Mouse (Mus musculus): ENCODE measurements at regions not wholly inside any gene's neighbourhood (a gene's known extent, or its start where the extent isn't known, plus 50 kb on each side); places are given as distances from the start of the nearest gene placed in this dataset.
"Not testable (repeated sequence)": the region's sequence is repeated elsewhere in the genome, so short reads cannot be mapped to it uniquely, and the experiment has no call there.

DNA sequence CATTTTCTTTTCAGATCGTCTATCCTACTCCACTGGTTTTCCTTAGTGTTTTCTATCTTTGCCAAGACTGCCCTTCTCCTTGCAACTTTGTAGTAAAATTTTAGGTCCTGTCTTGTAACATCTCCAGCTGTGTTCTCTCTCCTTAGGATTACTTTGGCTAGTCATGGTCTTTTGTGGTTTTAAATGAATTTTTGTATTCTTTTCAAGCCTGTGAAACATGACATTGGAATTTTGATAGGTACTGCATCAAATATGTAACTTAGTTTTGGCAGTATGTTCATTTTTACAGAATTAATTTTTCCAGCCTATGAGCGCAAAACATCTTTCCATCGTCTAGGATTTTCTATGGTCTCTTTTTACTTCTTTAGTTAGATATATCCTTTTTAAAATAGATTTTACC is 88.6 kb upstream of the Gm5148 start:
- no peak for DNase-seq

DNA sequence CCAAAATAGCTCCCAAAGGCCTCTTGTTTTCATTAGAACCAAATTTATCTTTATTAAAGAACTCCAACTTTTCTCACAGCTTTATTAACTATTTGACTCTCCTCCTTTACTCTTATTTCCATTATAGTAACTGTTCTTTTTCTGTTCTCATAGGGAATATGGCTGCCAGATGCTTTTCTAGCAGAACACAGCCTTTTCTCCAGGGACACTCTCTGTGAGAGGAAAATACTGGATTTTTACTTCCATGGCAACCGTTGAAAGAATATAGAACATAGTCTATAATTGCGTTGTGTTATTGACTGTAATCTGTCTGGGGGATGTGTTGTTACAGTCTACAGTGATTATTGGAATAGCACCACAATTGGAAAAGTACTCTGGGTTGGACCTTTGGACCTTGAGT is 87.1 kb upstream of the Gm5148 start:
- DNase-seq, result no peak

DNA sequence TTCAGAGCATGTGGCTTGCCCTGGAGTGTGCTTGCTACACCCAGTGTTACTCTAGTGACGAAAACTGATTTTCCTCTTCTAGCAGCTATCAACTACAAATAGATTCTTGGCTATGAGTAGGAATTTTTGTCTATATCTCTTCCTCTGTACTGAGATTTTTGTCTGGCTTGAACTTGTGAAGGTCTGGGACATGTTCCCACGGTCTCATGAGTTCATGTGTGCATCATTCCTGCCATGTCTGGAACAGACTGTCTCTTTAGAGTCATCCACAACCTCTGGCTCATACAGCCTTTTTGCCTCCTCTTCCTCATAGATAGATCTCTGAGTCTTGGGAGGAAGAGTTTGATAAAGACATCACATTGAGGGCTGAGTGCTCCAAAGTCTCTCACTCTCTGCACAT is 86.5 kb upstream of the Gm5148 start:
- no peak for DNase-seq

DNA sequence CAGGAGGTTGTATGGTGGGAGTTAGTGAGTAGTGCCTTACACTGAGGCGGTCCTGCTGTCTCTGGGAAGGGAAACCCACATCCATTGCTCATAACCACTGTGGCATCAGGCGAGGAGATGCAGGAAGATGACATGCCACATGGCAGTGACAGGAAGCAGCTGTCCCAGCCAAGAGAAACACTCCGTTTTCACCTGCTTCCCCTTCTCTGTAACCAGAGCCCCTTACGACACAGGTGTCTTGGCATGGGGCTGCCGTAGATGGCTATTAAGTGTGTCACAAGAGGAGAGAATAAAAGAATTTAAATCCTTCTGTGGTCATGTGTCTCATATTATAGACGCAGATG is 81.5 kb upstream of the Gm5148 start:
- DNase-seq, result no peak

DNA sequence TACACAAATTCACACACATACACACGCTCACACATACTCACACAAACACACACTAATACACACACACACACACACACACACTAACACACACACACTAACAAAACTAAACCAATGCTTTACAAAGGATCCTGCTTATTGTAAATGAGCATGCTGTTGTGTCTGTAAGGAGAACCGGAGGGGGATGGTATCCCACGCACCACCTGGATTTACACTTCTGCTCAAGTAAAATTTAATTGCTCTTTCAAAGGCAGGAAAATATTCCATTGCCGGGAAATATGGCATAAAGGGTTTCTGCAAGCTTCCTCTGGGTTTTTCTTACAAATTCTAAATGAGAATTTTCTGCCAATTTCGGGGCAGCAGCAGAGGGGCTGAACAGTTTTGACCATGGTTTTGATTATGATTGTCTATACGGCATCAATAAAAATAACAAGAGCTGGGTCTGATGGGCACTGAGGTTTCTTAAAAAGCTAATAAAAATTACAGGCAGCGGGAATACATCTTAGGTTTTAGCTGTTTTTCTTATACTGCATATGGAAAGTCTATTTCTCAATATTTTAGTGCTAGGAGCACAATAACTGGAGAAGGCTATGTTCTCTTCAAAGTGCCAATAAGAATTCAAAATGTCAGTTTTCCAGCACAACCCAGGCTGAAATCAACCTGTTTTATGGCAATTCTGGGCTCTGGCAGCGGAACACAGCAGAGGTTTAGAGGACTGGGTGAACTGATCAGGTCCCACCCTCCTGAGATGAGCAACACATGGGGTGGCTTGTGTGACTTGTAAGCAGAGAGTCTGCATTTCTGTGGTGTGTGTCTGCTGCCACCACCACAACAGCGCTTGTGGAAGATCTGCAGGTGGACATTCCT is 80.9 kb upstream of the Gm5148 start:
- no peak for DNase-seq

DNA sequence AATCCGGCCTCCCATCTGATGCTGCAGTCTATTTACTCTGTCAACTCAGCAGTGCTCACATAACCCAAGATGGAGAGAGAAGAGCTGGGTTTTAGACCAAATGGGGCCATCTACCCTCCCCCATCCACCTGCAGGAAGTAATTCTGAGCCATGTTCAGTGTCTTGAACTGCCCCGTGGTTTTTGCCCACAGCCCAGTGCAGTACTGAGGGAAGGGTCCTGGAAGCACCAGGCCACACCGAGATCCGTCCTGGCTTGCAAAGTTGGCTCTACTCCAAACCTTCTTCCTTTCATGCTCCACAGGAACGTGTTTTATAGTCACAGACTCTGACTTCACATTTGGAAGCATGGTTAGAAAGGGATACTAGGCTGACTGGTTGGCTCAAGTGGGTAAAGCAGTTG is 80.0 kb upstream of the Gm5148 start:
- no peak for DNase-seq

DNA sequence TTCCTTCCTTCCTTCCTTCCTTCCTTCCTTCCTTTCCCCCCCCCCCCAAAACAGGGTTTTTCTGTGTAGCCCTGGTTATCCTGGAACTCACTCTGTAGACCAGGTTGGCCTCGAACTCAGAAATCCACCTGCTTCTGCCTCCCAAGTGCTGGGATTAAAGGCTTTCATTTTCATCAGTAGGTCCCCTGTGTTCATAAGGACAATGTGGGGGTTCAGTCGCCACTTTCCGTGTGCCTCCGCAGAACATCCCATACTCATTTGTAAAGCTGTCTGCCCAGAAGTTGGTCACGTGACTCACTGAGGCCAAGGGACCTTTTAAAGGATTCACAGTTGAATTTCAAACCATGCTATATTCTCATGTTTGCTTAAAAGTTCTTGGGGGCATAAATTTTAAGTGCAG is 79.5 kb upstream of the Gm5148 start:
- not testable (repeated sequence) for DNase-seq

DNA sequence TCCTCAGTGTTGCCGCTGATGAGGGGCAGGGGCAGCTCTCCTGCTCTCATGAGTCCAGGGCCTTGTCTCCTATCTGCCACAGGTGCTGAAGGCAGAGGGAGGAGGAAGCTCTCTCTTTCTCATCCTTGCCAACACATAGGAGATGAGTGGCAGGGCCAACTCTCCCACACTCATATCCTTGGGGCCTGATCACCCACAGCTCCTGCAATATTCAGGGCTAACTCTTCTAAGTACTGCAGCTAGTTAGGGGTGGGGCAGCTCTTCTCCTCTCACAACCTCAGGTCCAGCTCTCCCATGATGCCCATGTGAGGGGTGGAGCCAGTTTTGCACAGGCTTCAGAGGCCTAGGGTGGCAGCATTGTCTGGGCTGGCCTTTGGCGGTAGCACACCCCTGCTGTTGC is 77.3 kb upstream of the Gm5148 start:
- no peak for DNase-seq

DNA sequence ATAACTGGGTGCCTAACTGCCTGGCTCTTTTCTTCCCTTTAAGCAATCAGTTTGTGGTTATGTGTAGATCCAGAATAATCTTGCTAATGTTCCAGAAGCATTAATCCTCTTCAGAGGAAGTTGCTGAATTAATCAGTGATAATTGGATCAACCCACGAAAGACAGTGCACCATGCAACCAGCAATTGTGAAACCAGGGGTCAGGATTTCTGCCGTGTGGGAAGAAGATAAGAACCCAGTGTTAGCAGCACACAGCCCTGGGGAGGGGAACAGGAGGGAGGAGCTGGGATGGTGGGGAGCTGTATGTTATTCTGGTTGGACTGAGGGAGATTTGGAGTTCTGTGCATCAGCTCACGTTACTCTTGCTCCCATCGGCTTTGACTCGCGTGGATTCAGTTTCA is 75.5 kb upstream of the Gm5148 start:
- no peak for DNase-seq

DNA sequence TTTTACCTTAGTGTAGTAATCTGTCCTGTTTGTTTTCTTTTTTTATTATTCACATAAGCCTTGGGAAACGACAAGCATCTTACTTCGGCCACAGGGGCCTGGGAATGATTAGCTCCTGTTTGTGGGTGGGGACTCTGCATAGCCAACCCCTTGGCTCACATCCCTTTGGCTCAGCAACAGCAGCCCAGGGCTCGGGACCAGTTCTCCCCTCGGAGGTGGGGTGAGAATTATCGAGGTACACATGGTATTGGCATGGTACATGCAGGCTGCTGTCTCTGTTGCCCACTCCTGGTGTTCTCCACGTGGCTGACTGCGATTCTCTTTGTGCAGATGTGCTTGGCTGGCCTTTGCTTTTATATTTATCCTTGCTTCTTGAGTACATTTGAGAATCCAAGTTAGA is 65.4 kb upstream of the Gm5148 start:
- no peak for DNase-seq

DNA sequence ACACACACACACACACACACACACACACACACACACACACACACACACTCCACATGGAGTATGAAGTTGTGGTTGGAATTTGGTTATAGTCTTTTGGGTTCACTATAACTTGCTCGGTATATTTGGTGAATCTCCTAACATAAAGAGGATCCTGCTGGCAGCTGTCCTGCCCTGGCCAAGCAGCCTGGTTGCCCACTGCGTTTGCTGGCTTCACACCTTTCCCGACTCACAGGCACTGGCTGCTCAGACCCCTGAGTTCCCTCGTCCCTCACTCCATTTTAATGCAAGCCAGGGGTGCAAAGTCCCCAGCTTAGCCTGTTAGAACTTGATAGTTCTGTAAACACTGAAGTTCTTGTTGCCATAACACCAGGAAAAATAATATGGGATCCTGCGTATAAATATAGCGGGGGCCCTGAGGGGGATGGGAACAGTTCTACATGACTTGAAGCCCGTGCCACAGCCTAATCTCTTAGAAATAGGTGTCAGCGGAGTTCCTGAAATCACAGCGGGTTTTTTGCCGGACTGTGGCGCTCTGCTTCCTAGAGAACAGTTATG is 64.9 kb upstream of the Gm5148 start:
- DNase-seq, result no peak

DNA sequence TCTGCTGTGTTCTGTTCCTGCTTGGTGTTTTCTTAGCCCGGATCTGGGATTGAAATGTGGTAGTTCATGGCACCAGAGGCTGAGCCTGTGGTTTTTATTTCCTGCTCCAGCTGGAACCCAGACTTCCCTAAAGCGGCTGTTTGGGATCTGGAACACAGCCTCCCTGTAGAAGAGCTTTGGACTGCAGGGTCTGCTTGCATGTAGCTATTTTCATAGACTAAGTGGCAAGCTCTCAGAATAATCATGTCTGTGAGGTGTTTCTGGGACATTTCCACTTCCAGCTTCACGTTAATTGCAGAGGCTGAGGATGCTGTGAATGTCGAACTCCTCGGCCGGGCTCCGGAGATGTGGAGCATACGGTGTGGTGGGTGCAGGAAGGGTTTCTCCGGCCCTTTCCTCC is 64.1 kb upstream of the Gm5148 start:
- DNase-seq, result no peak

DNA sequence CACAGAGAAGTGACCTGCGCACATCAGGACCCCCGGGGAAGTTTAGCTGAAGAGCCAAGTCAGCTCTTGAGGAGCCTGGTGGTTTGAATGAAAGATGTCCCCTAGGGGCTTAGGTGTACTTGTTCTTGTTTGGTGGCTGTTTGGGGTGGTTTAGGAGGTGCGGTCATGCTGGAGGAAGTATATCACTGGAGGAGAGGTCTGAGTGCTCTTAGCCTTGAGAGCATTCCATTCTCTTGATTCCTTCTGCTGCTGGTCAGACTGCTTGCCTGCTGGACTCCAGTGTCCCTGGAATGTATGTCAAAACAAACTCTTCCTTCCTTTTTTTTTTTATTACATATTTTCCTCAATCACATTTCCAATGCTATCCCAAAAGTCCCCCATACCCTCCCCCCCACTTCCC is 62.5 kb upstream of the Gm5148 start:
- no peak for DNase-seq

DNA sequence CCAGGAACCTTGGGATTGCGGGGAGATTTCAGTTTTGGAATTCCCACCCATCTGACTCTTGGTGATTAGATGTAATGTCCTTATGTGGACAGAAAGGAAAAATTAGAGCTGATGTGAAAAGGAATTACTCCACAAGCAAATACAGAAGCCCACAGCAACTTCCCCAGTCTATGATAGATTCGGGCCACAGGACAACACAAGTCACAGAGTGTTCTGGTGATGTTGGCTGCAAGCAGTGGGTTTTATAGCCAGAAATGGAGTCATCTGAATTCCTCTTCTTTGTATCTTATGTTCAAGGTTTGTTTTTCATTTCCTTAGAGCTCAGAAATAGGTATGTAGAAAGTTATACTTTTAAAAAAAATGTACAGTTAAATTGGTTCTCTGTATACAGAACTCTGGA is 56.8 kb upstream of the Gm5148 start:
- no peak for DNase-seq

DNA sequence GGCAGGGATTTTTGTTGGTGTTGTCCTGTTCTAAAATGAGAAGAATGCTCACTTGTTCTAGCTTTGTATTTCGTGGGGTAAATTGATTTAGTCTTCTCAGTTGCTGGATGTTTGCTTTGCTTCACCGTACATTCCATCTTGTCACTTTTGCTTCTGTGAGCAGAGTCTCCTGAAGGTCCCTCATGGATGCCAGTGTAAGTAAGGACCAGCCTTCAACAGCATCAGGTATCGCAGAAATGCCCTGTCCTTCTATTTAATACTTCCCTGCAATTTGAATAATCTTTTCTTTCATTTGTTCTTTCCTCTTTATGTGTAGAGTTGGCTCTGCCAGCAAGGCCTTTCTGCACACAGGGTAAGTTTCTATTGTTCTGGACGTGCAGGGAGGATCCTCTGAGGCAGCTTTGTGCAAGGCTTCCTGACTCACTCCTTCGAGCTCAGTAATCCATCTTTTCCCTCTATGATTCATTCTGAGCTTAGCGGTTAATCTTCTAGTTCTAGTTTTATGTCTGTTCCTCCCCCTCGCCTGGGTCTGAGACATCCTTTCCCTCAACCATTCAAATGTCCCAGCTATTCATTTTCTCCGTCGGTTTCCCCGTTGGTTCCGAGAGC is 55.7 kb upstream of the Gm5148 start:
- DNase-seq, result no peak

DNA sequence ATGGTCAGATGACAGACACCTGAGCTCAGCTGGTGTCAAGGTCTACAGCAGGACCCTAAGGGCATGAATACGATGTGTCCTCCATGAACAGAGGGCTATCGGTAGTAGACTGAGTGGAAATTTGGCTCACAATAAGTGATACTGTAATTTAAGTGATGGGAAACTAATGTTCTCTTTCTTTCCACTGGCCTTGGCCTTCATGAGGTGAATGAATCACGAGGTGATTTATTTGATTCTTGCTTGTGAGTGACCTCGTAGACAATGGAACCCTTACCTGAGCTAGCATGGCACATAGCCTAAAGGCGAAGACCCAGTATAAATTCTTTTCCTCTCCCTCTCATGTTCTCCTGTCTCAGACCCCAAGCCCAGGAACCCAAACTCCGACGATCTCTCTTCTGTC is 54.1 kb upstream of the Gm5148 start:
- DNase-seq, result no peak

DNA sequence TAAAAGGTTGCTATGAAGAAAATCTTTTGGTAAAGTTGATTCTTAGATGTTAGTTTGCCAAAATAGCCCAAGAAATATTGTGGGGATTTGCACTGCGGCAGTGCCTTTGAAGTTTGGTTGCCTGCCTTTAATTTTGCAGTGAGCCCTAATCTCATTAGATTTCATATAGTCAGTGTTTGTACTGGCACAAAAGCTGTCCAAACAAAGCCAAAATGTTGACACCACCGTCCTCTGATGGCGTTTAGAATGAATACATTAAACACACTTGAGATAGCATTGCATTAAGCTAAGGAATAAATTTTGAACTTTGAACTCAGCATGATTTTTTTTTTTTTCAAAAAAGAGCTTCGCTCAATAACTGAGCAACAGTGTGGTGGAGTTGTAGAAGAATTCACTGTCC is 51.9 kb upstream of the Gm5148 start:
- no peak for DNase-seq
